Mouse (Mus musculus) retina, adult 2 months (tissue): ENCODE data around the gene Maml3.

Experiments used
- DNase-seq: peaks from one replicate; pipeline ENCODE4 v3.0.0-alpha.2; 2012; ENCODE audit warnings: low read depth, low spot score

The Maml3 gene

GRCm38 (mm10) chr3:51912214-51912613, 192.7 kb downstream of the Maml3 start:
- no peak for DNase-seq

- no peak for DNase-seq
Observed at GRCm38 (mm10) chr3:51908437-51908990, 196.4 kb downstream of the Maml3 start.

- DNase-seq, result no peak
Observed at GRCm38 (mm10) chr3:51907113-51907860, 197.6 kb downstream of the Maml3 start.

GRCm38 (mm10) chr3:51905903-51906302, 199.0 kb downstream of the Maml3 start:
- no peak for DNase-seq

- DNase-seq, result no peak
Observed at GRCm38 (mm10) chr3:51904357-51904855, 200.5 kb downstream of the Maml3 start.

GRCm38 (mm10) chr3:51901151-51901550, 203.7 kb downstream of the Maml3 start:
- no peak for DNase-seq

- no peak for DNase-seq
Observed at GRCm38 (mm10) chr3:51894514-51894913, 210.4 kb downstream of the Maml3 start.

GRCm38 (mm10) chr3:51891562-51892119, 213.2 kb downstream of the Maml3 start:
- DNase-seq, result no peak

GRCm38 (mm10) chr3:51890181-51890580, 214.7 kb downstream of the Maml3 start:
- DNase-seq, result no peak

GRCm38 (mm10) chr3:51889776-51890175, 215.1 kb downstream of the Maml3 start:
- DNase-seq, result no peak

- peak; percentile 30 for DNase-seq
Observed at GRCm38 (mm10) chr3:51888662-51889433, 216.0 kb downstream of the Maml3 start.

GRCm38 (mm10) chr3:51888295-51888661, 216.6 kb downstream of the Maml3 start:
- no peak for DNase-seq

- no peak for DNase-seq
Observed at GRCm38 (mm10) chr3:51885920-51886319, 219.0 kb downstream of the Maml3 start.

GRCm38 (mm10) chr3:51885487-51885886, 219.4 kb downstream of the Maml3 start:
- DNase-seq, result no peak

GRCm38 (mm10) chr3:51881981-51882380, 222.9 kb downstream of the Maml3 start:
- DNase-seq, result no peak

GRCm38 (mm10) chr3:51881393-51881792, 223.5 kb downstream of the Maml3 start:
- no peak for DNase-seq

GRCm38 (mm10) chr3:51880506-51881036, 224.3 kb downstream of the Maml3 start:
- no peak for DNase-seq

GRCm38 (mm10) chr3:51879211-51879610, 225.7 kb downstream of the Maml3 start:
- no peak for DNase-seq

- DNase-seq, result no peak
Observed at GRCm38 (mm10) chr3:51878577-51878976, 226.3 kb downstream of the Maml3 start.

GRCm38 (mm10) chr3:51876729-51877128, 228.1 kb downstream of the Maml3 start:
- DNase-seq, result no peak

GRCm38 (mm10) chr3:51875629-51876028, 229.2 kb downstream of the Maml3 start:
- DNase-seq, result no peak

- DNase-seq, result no peak
Observed at GRCm38 (mm10) chr3:51874252-51874651, 230.6 kb downstream of the Maml3 start.
